Mouse (Mus musculus): ENCODE results near the gene Ankrd23. TPM values are rescaled to one million over a fixed set of nuclear protein-coding genes. Genes with fewer than 3 reads are reported as not detected.

Gene Ankrd23
- total RNA-seq, 2 experiments from 2014 or later = 5.4 to 7.7 TPM

- DNase-seq (ENCODE audit: extremely low spot score in 1 of 2, low spot score in 1 of 2) = no peak
Observed at GRCm38 (mm10) chr1:36564101-36564500, 27.4 kb upstream of the Ankrd23 start.

GRCm38 (mm10) chr1:36563632-36564031, 26.9 kb upstream of the Ankrd23 start:
- DNase-seq (ENCODE audit: extremely low spot score in 1 of 2, low spot score in 1 of 2) = no peak

- DNase-seq (ENCODE audit: extremely low spot score in 1 of 2, low spot score in 1 of 2) = no peak
Observed at GRCm38 (mm10) chr1:36563197-36563596, 26.5 kb upstream of the Ankrd23 start.

GRCm38 (mm10) chr1:36562388-36562787, 25.7 kb upstream of the Ankrd23 start:
- DNase-seq (ENCODE audit: extremely low spot score in 1 of 2, low spot score in 1 of 2) = no peak

- no peak for DNase-seq (ENCODE audit: extremely low spot score in 1 of 2, low spot score in 1 of 2)
Observed at GRCm38 (mm10) chr1:36560903-36561302, 24.2 kb upstream of the Ankrd23 start.

GRCm38 (mm10) chr1:36559888-36560287, 23.2 kb upstream of the Ankrd23 start:
- DNase-seq (ENCODE audit: extremely low spot score in 1 of 2, low spot score in 1 of 2) = no peak

- no peak for DNase-seq (ENCODE audit: extremely low spot score in 1 of 2, low spot score in 1 of 2)
Observed at GRCm38 (mm10) chr1:36559256-36559655, 22.6 kb upstream of the Ankrd23 start.

- peak; percentile 66 to 70 for DNase-seq (ENCODE audit: extremely low spot score in 1 of 2, low spot score in 1 of 2)
Observed at GRCm38 (mm10) chr1:36558031-36558993, 21.6 kb upstream of the Ankrd23 start, which contains the start of gene Sema4c. Gene Sema4c, minus strand, starts transcription at chr1:36558349.

GRCm38 (mm10) chr1:36557457-36558011, 20.9 kb upstream of the Ankrd23 start:
- DNase-seq (ENCODE audit: extremely low spot score in 1 of 2, low spot score in 1 of 2) = peak; percentile 55 to 57

- DNase-seq (ENCODE audit: extremely low spot score in 1 of 2, low spot score in 1 of 2) = peak; percentile 99
Observed at GRCm38 (mm10) chr1:36556553-36557456, 20.1 kb upstream of the Ankrd23 start.

GRCm38 (mm10) chr1:36555798-36556395, 19.2 kb upstream of the Ankrd23 start:
- DNase-seq (ENCODE audit: extremely low spot score in 1 of 2, low spot score in 1 of 2) = no peak

- DNase-seq (ENCODE audit: extremely low spot score in 1 of 2, low spot score in 1 of 2) = no peak
Observed at GRCm38 (mm10) chr1:36554633-36555399, 18.1 kb upstream of the Ankrd23 start.

GRCm38 (mm10) chr1:36552506-36552905, 15.8 kb upstream of the Ankrd23 start:
- DNase-seq (ENCODE audit: extremely low spot score in 1 of 2, low spot score in 1 of 2) = no peak

GRCm38 (mm10) chr1:36551904-36552303, 15.2 kb upstream of the Ankrd23 start:
- no peak for DNase-seq (ENCODE audit: extremely low spot score in 1 of 2, low spot score in 1 of 2)

- DNase-seq (ENCODE audit: extremely low spot score in 1 of 2, low spot score in 1 of 2) = no peak
Observed at GRCm38 (mm10) chr1:36550075-36550863, 13.6 kb upstream of the Ankrd23 start.

- DNase-seq (ENCODE audit: extremely low spot score in 1 of 2, low spot score in 1 of 2) = no peak
Observed at GRCm38 (mm10) chr1:36549491-36549890, 12.8 kb upstream of the Ankrd23 start.

GRCm38 (mm10) chr1:36548771-36549170, 12.1 kb upstream of the Ankrd23 start:
- DNase-seq (ENCODE audit: extremely low spot score in 1 of 2, low spot score in 1 of 2) = no peak

GRCm38 (mm10) chr1:36547981-36548598, 11.4 kb upstream of the Ankrd23 start:
- DNase-seq (ENCODE audit: extremely low spot score in 1 of 2, low spot score in 1 of 2) = peak in 1 of 2 experiments; percentile 43

Measured in layer of hippocampus, postnatal 25 days (tissue).